Mouse (Mus musculus) large intestine, adult 2 months (tissue): ENCODE data around the gene BC048562. TPM values are rescaled to one million over a fixed set of nuclear protein-coding genes. Genes with fewer than 3 reads are reported as not detected.

ENCODE experiments used
- DNase-seq: peaks from one replicate; pipeline ENCODE4 v3.0.0-alpha.2; 2012; ENCODE audit warnings: low read depth, low spot score
- WGBS: fragments of 180-500 bp; shearing (Covaris S2); methylation state at CpG from one replicate; pipeline ENCODE4 v1.1.7; 2018; 5-methylcytosine and 5-hydroxymethylcytosine counted together
- polyA plus RNA-seq: library from polyadenylated mRNA; depleted of rRNA; stranded (reverse); fragments of >200 nt; gene quantifications from 2 replicates; pipeline ENCODE4 v1.2.3, GENCODE M21; 2012

BC048562 gene
- polyA plus RNA-seq, 1 experiment: not detected

DNA sequence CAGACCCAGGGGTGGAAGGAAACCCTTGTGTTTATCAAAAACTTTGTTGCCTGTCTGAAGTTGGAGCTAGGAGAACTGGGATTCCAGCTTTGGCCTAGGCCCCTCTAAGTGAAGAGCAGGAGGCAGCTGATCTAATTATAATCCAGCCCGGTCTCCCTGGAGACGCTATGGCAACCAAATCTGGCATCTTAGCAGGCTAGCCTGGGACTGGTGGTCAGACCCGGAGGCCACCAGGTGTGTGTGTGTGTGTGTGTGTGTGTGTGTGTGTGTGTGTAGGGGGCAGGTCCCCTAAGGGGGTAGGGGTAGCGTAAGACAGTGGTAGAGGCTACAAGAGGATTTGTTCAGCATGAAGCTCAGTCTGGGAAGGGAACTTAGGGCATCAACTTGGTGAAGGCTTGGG is 13.6 kb downstream of the BC048562 start:
- WGBS: 68% methylated on average over 4 of the region's 4 CpGs
- DNase-seq: no peak

DNA sequence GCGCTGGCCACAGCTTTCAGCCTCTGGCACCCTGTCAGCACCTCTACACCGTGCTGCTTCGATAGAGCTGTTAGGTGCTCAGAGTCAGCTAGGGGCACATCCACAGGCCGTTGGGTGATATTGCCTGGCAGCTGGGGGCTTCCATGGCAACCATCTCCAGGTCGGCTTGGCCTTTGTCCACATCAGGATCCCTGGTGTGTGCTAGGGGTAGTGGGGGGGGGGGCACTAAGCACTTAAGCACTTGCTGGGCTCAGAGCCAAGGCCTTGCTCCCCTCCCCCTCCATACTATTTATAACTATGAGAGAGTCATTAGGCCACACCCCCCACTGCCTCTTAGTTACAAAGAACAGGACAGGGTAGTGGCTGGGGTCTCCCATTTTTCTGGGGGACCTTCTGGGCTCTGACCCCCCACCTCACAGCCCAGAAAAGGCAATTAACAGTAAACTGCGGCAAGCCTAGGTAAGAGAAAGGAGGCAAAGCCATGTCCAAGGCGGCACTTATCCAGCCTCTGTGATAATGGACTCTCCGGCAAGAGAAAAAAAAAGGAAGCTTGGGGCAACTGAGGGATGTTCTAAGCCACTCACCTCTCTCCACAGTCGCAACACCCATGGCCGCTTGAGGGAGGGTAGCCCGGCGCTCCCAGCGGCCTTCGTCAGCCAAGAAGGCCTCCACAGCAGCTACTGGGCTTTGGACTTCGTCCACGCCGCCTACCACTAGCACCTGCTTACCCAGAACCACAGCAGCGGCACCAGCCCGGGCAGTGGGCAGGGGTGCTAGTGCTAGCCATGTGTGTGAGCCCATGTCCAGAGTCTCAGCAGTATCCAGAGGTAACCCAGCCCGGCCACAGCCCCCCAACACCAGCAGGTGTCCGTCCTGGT is 14.2 kb downstream of the BC048562 start:
- 74% methylated on average over 21 of the region's 21 CpGs for WGBS
- DNase-seq: no peak

- DNase-seq: no peak
- 82% methylated on average over 6 of the region's 6 CpGs for WGBS
Observed at GRCm38 (mm10) chr9:108451170-108451493, 14.8 kb downstream of the BC048562 start.

- 64% methylated on average over 6 of the region's 6 CpGs for WGBS
- DNase-seq: no peak
Observed at GRCm38 (mm10) chr9:108451519-108452160, 15.4 kb downstream of the BC048562 start.

GRCm38 (mm10) chr9:108452291-108452906 is 16.1 kb downstream of the BC048562 start:
- WGBS: under 1% methylated on average over 39 of the region's 40 CpGs
- DNase-seq: peak; percentile 58

DNA sequence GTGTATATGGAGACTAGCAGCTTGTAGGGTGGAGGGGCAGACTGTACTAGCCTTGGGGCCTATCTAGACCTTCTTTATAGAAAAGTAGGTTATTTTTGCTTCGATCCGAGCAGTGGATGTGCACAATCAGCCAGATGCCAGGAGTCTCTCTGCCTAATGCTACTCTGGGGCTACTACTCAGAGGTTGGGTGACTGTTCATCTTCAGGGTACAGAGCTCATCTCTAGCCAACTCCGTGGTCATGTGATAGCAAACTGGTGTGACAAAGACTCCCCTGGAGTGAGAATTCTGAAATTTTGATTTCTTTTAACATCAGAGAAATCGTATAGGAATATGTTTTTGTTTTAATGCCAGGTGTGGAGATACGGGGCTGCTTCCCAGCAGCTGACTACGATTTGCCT is 16.6 kb downstream of the BC048562 start:
- 49% methylated on average over 6 of the region's 6 CpGs for WGBS
- no peak for DNase-seq

DNA sequence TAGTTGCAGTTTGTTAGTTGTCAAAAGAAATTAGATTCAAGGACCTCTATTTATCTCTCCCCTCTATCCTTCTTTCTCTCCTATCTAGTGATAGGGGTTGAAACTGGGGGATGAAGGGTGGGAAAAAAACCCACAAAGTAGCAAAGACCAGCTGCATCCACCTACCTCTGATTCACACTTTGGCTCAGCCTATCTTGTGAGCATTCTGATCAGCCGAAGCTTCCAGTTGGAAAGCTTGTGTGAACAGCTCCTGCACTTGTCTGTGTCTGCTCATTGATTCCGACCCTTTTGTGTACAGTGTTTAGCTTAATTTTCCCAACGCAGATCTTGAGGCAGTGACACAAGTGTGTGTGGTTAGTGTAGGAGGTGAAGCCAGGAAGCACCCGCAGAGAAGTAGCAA is 17.2 kb downstream of the BC048562 start:
- WGBS: 68% methylated on average over 4 of the region's 4 CpGs

GRCm38 (mm10) chr9:108454429-108454828 is 18.1 kb downstream of the BC048562 start:
- WGBS: 86% methylated on average over 6 of the region's 6 CpGs
- no peak for DNase-seq

More for the DNA sequence above, 17.2 kb downstream of the BC048562 start:
- DNase-seq: no peak

DNA sequence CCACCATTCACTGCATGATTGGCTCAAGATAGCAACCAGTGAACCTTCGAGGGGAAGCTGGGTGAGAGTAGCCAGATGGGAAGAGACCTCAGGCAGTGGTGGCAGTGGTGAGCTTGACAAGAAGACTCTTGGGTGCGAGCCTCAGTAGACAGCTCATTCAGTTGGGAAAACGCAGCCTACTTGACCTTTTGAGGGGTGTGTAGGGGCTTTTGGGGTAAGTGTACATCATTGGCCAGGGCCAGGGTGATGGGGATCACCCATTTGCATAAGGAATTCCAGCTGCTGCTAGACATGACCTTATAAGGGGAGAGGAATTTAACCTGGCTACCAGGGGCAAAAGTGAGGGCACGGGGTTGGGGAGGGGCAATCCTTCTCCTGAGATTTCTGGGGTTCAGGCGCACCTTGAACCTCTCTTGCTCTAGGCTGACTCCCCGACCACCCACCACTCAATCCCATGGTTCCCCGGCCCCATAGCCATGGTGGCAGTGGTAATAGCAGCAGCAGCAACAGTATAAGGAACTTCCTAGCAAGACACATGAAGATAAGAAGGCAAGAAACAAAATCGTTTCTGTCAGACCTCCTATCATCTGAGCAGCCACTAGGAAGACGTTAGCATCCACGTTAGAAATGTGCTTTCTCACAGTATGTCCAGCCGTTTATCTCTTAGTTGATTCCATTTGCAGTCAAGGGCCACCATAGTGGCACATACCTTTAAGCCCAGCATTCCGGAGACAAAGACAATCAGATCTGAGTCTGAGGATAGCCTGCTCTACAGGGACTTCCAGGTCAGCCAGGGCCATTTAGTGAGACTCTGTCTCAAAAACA is 19.7 kb downstream of the BC048562 start:
- DNase-seq: no peak
- WGBS: 70% methylated on average over 12 of the region's 12 CpGs

DNA sequence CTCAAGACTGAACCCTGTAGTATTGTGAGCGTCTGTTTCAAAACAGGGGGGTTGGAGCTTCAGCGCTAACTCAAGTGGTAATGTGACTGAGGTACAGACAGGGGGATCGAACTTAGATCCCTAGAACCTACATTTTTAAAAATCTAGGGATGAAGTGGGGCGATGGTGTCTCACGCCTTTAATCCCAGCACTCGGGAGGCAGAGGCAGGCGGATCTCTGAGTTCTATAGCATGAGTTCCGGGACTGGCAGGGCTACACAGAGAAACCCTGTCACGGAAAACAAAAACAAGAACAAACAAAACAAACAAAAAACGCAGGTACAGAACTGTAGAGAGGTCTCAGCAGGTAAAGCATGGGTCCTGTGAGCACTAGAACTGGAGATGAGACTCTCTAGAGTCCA is 20.7 kb downstream of the BC048562 start:
- 90% methylated on average over 10 of the region's 10 CpGs for WGBS

GRCm38 (mm10) chr9:108459939-108460318 is 23.6 kb downstream of the BC048562 start:
- no peak for DNase-seq
- WGBS: 53% methylated on average over 1 of the region's 1 CpGs

More for the DNA sequence above, 20.7 kb downstream of the BC048562 start:
- no peak for DNase-seq

DNA sequence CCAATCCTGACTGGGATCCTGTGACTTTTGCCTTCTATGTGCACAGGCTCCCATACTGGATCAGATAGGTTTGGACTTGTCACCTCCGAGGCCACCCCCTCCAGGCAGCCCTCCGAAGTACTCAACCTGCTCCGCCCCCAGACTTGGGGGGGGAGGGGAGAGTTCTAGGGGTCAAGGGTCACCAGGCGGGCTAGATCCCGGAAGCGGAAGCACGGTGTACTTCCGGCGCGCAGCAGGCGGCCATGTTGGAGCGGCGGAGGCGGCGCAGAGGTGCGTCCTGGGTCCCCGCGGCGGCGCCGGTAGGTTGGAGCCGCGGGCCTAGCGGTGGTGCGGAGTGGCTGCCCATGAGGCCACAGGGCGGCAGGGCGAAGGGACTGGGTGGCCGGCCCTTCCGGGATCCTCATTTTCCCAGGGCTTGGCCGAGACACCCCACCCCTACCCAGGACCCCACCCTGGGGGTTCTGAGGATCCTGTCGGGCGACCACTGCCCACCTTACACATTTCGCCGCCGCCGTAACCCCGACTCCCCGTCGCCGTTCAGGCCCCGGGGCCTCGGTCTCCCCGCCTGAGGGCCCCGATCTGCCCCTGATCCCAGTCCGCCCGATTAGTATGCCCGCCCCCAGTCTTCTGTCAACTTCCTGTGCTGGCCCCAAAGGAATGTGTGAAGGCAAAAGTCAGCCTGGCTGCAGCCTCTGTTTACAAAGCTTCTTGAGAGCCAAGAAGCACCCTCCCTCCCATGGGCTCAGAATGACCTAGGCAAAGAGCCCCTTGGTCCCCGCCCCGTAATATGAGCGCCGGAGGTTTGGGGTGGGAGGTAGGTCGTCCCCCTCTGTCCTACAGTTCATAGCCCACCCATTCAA is 24.3 kb downstream of the BC048562 start, which contains the start of gene Ccdc71:
Gene Ccdc71, plus strand, starts transcription at position 209 of the 860 bp plus-strand sequence.
- DNase-seq: no peak
- under 1% methylated on average over 52 of the region's 52 CpGs for whole genome bisulfite sequencing

DNA sequence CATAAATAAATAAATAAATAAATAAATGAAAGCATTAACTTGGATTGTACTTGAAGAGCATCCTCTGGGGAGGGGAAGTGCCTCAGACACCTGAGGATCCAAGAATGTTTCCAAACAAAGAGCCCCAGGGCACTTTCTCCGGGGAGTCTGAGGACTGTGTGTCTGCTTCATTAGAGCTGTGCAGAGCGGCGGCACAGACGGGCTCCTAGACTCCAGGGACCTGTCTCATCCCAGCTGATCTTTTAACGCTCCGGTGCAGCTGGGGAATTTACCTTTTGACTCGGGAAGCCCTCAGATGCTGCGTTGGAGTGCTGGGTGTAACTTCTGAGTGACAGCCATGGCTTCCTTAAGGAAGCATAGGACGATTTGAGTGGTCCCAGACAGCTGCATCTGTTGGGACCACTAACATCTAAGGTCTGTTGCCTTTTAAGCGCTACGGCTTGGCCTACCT is 24.9 kb downstream of the BC048562 start, which contains the start of gene Klhdc8b:
Gene Klhdc8b, minus strand, starts transcription at position 401 of the 451 bp plus-strand sequence.
- no peak for DNase-seq
- 11% methylated on average over 11 of the region's 11 CpGs for WGBS

- WGBS: 65% methylated on average over 5 of the region's 5 CpGs
- DNase-seq: no peak
Observed at GRCm38 (mm10) chr9:108461675-108462074, 25.4 kb downstream of the BC048562 start.

- no peak for DNase-seq
- 67% methylated on average over 10 of the region's 10 CpGs for WGBS
Observed at GRCm38 (mm10) chr9:108462192-108462591, 25.9 kb downstream of the BC048562 start.

- no peak for DNase-seq
- WGBS: 91% methylated on average over 9 of the region's 9 CpGs
Observed at GRCm38 (mm10) chr9:108463713-108464112, 27.4 kb downstream of the BC048562 start.

DNA sequence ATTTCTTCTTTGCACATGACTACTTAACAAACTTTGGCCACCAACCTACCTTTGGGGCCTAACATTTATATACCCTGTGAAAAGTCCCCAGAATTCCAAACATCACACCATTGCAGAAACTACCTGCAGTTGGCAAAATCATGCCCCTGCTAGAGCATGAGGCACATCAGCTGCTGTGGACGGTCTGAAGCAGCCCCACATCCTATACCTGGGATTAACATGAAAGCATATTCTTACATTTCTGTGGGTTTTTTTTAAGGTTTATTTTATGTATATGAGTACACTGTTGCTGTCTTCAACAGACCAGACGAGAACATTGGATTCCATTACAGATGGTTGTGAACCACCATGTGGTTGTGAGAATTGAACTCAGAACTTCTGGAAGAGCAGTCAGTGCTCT is 29.9 kb downstream of the BC048562 start:
- no peak for DNase-seq
- WGBS: 91% methylated on average over 2 of the region's 2 CpGs

- WGBS: 71% methylated on average over 5 of the region's 5 CpGs
- DNase-seq: no peak
Observed at GRCm38 (mm10) chr9:108469430-108469829, 33.1 kb downstream of the BC048562 start.

DNA sequence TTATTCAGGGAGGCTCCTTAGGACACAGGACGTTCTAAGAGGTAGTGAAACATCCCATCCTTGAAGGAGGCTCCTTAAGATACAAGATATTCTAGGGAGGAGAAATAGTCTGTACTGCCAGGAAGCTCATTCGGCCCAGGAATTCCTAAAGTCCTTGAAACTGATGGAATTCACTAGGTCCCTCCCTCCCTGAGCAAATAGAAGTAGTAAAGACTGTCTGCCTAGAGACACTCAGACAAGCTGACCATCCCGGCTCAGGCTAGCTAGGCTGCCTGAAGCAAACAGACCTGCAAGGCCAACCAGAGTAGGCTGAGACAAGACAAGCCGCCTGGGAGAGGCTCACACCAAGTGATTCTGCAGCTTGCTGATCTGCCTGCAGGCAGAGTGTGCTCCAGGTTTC is 33.6 kb downstream of the BC048562 start:
- DNase-seq: no peak
- 23% methylated on average over 4 of the region's 4 CpGs for WGBS
